Mouse (Mus musculus) kidney, postnatal 0 days (tissue): ENCODE data around the gene Zfpm1. TPM values are rescaled to one million over a fixed set of nuclear protein-coding genes. Genes with fewer than 3 reads are reported as not detected.

Experiments
- ATAC-seq: fragments of 200-750 bp; cut with Nextera tagmentation; replicated peaks from 2 replicates; pipeline ENCODE4 v1.8.0; 2017; ENCODE audit warnings: low read depth, moderate number of reproducible peaks, moderate TSS enrichment, moderate library complexity; ENCODE audit not compliant: low FRiP score
- DNase-seq: peaks from one replicate; pipeline ENCODE4 v3.0.0-alpha.2; 2016; ENCODE audit warnings: low spot score
- H3K27ac ChIP-seq: fragments of 300-500 bp; sonication (generic); 2 replicates; pipeline ENCODE4 v1.5.1; 2014; ENCODE audit warnings: mild to moderate bottlenecking
- H3K27me3 ChIP-seq: fragments of 300-500 bp; sonication (generic); 2 replicates; pipeline ENCODE4 v1.6.1; 2014; ENCODE audit warnings: low read length, mixed read lengths; ENCODE audit not compliant: insufficient read depth
- H3K36me3 ChIP-seq: fragments of 300-500 bp; sonication (generic); 2 replicates; pipeline ENCODE4 v1.6.1; 2014; ENCODE audit warnings: low read length, mixed read lengths; ENCODE audit not compliant: insufficient read depth
- H3K4me1 ChIP-seq: fragments of 300-500 bp; sonication (generic); replicated peaks from 2 replicates; pipeline ENCODE4 v1.6.1; 2014; ENCODE audit warnings: antibody characterized with exemption, low read length, mixed read lengths; ENCODE audit not compliant: insufficient read depth
- H3K4me2 ChIP-seq: fragments of 300-500 bp; sonication (generic); 2 replicates; pipeline ENCODE4 v1.6.1; 2014; ENCODE audit warnings: mild to moderate bottlenecking, low read length, moderate library complexity, mixed read lengths
- H3K4me3 ChIP-seq: fragments of 300-500 bp; sonication (generic); replicated peaks from 2 replicates; pipeline ENCODE4 v1.5.1; 2014; ENCODE audit warnings: low read depth, low read length
- H3K9ac ChIP-seq: fragments of 300-500 bp; sonication (generic); 2 replicates; pipeline ENCODE4 v1.6.1; 2014; ENCODE audit warnings: low read depth, low read length
- H3K9me3 ChIP-seq: fragments of 300-500 bp; sonication (generic); replicated peaks from 2 replicates; pipeline ENCODE4 v1.6.1; 2016; ENCODE audit warnings: low read length, inconsistent platforms, mixed read lengths
- CTCF ChIP-seq: IDR thresholded peaks from 2 replicates; pipeline ENCODE4 v1.5.1; 2016; ENCODE audit warnings: antibody characterized with exemption, low read depth, mild to moderate bottlenecking, moderate library complexity
- WGBS: fragments of 180-500 bp; shearing (Covaris S2); extraction: QIAGEN DNeasy Blood & Tissue Kit; methylation state at CpG from one replicate; pipeline ENCODE4 v1.1.7; 2014; 5-methylcytosine and 5-hydroxymethylcytosine counted together
- polyA plus RNA-seq: library from polyadenylated mRNA; unstranded; fragments of >200 nt; fragmentation: Nextera tagmentation; extraction: Ambion mirVana; gene quantifications from 2 replicates; pipeline ENCODE4 v1.2.1, GENCODE M21; 2015

Gene Zfpm1
- polyA plus RNA-seq, 1 experiment from 2014 or later: 2.3 TPM

DNA sequence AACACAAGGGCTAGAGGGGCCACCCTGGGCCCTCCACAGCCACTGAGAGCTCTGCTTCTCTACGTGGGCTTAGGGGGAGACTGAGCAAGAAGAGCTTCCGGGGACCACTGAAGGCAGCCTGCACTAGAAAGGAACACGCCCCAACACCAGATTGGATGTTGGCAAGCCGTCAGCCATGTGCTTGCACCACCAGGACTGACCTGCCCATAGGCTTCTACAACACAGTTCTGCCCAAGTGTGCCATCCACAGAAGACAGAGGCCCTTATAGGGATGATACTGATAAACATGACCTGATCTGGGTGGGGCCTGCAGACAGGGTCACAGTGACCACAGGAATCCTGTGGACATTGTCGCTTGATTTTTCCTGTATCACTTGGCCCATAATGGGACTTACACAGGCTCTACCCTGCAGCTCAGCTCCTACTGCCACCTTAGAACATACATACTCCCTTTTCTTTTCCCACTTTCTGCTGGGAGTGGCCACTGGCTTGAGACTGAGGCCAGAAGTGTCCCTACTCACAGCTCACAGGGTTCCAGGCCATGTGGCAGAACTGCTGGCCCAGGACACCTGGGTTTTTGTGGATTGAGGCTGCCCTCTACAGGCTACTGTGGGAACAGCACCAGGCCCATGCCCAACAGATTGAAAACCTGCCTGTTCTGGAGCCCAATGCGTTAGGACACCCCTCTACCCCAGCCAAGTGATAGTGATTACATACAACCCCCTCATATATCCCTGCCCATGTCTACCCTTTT is 51.0 kb downstream of the Zfpm1 start:
- no peaks in the 10 kb centered on the region; the same call in 1 of the 2 replicates for H3K27me3 ChIP-seq
- H3K27ac ChIP-seq: no peak overlapping the region
- no peak overlapping the region for H3K9ac ChIP-seq
- DNase-seq: peak; percentile 83
- no peak for ATAC-seq
- TF ChIP-seq CTCF: peak; percentile 98
- 0 out of 2 replicates have a peak, but pooled peaks cover 10% of the 10 kb centered on the region for H3K36me3 ChIP-seq
- H3K4me1 ChIP-seq: peaks cover 13% of the 10 kb centered on the region; the same call in 1 of the 2 replicates
- no peak overlapping the region for H3K4me2 ChIP-seq
- no peak overlapping the region for H3K4me3 ChIP-seq
- no peaks in the 10 kb centered on the region for H3K9me3 ChIP-seq
- 72% methylated on average over 6 of the region's 6 CpGs for WGBS

DNA sequence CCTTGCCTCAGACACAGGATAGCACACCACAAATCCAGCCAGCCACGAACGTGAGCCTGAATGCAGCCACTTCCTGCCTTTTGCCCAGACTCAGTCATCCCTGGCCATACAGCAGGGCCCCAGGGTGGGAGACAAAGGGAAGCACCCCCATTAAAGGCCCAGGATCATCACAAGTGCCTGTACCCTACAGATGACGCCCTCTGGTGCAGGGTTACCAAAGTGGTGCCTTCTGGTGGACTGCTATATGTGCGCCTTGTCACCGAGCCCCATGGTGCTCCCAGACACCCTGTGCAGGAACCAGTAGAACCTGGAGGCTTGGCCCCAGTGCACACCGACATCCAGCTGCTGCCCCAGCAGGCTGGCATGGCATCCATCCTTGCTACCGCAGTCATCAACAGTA is 51.6 kb downstream of the Zfpm1 start:
- Histone ChIP-seq H3K9ac (no peak overlapping the region), H3K27me3 (no peaks in the 10 kb centered on the region; the same call in 1 of the 2 replicates), H3K27ac (no peak overlapping the region), H3K9me3 (no peaks in the 10 kb centered on the region), H3K36me3 (0 out of 2 replicates have a peak, but pooled peaks cover 10% of the 10 kb centered on the region), H3K4me2 (no peak overlapping the region), H3K4me1 (peaks cover 13% of the 10 kb centered on the region; the same call in 1 of the 2 replicates), H3K4me3 (no peak overlapping the region)
- 91% methylated on average over 7 of the region's 7 CpGs for WGBS
- no peak for TF ChIP-seq CTCF
- ATAC-seq: no peak
- no peak for DNase-seq

DNA sequence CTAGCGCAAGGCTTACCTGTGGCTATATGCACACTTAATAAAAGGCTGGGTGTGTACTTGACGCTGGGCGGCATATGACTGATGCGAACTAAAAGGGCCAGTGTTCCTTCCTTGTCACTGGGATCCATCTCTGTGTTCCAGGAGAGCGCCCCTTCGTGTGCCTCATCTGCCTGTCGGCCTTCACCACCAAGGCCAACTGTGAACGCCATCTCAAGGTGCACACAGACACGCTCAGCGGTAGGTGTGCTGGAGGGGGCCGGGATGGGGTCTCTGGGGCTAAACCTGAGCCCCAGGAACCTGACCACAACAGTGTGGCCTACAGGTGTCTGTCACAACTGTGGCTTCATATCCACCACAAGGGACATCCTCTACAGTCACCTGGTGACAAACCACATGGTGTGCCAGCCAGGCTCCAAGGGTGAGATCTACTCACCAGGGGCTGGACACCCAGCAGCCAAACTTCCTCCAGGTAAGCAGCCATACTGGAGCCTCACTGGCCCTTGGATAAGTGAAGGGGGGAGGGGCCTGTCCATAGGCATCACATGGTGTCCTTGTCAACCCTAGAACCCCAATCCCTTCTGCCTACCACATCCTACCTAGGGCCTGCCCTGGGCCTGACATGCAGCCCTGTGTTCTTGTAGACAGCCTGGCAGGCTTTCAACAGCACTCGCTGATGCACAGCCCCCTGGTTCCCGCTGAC is 53.0 kb downstream of the Zfpm1 start:
- WGBS: 92% methylated on average over 13 of the region's 13 CpGs

DNA sequence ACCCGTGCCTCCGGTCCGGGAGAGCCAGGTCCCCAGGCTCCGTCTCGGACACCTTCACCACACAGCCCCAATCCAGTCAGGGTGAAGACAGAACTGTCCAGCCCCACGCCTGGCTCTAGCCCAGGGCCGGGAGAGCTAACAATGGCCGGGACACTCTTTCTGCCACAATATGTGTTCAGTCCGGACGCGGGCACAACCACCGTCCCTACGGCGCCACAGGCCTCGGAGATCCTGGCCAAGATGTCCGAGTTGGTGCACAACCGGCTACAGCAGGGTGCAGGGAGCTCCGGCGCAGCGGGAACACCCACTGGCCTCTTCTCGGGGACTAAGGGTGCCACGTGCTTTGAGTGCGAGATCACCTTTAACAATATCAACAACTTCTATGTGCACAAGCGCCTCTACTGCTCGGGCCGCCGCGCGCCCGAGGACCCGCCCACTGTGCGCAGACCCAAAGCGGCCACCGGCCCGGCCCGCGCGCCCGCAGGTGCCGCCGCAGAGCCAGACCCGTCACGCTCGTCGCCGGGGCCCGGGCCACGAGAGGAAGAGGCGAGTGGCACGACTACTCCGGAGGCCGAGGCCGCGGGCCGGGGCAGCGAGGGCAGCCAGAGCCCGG is 53.8 kb downstream of the Zfpm1 start:
- Histone ChIP-seq H3K4me2 (peak overlapping the region; percentile 81), H3K4me3 (peak overlapping the region; percentile 36), H3K27ac (no peak overlapping the region), H3K9me3 (no peaks in the 10 kb centered on the region), H3K27me3 (no peaks in the 10 kb centered on the region; the same call in 1 of the 2 replicates), H3K4me1 (0 out of 2 replicates have a peak, but pooled peaks cover 13% of the 10 kb centered on the region), H3K9ac (peak overlapping the region; percentile 44), H3K36me3 (0 out of 2 replicates have a peak, but pooled peaks cover 15% of the 10 kb centered on the region)
- 31% methylated on average over 56 of the region's 57 CpGs for WGBS
- no peak for TF ChIP-seq CTCF
- ATAC-seq (peak; percentile 23), DNase-seq (no peak)

More for the DNA sequence above, 53.0 kb downstream of the Zfpm1 start:
- Histone ChIP-seq H3K36me3 (0 out of 2 replicates have a peak, but pooled peaks cover 15% of the 10 kb centered on the region), H3K9ac (no peak overlapping the region), H3K4me2 (no peak overlapping the region), H3K4me3 (no peak overlapping the region), H3K9me3 (no peaks in the 10 kb centered on the region), H3K4me1 (peaks cover 13% of the 10 kb centered on the region; the same call in 1 of the 2 replicates), H3K27me3 (no peaks in the 10 kb centered on the region; the same call in 1 of the 2 replicates), H3K27ac (no peak overlapping the region)
- ATAC-seq (no peak), DNase-seq (no peak)
- no peak for TF ChIP-seq CTCF

DNA sequence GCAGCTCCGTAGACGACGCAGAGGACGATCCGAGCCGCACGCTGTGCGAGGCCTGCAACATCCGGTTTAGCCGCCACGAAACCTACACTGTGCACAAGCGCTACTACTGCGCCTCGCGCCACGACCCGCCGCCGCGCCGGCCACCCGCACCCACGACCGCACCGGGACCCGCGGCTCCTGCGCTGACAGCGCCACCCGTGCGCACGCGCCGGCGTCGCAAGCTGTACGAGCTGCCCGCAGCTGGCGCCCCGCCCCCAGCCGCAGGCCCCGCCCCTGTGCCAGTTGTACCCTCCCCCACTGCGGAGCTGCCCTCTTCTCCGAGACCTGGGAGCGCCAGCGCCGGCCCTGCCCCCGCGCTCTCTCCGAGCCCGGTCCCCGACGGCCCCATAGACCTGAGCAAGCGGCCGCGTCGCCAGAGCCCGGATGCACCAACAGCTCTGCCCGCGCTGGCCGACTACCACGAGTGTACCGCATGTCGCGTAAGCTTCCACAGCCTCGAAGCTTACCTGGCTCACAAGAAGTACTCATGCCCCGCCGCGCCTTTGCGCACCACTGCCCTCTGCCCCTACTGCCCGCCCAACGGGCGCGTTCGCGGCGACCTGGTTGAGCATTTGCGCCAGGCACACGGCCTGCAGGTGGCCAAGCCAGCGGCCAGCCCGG is 54.4 kb downstream of the Zfpm1 start:
- Histone ChIP-seq H3K27ac (no peak overlapping the region), H3K9ac (peak overlapping the region; percentile 44), H3K27me3 (no peaks in the 10 kb centered on the region; the same call in 1 of the 2 replicates), H3K4me2 (peak overlapping the region; percentile 81), H3K4me1 (0 out of 2 replicates have a peak, but pooled peaks cover 8% of the 10 kb centered on the region), H3K36me3 (0 out of 2 replicates have a peak, but pooled peaks cover 15% of the 10 kb centered on the region), H3K9me3 (no peaks in the 10 kb centered on the region), H3K4me3 (peak overlapping the region; percentile 36)
- DNase-seq: peak; percentile 45
- TF ChIP-seq CTCF: 0 out of 2 replicates have a peak, but pooled peaks have one; percentile 2
- 24% methylated on average over 79 of the region's 81 CpGs for WGBS
- peak; percentile 59 for ATAC-seq
